Mouse (Mus musculus): Measurements from ENCODE around the gene Aipl1.

Aipl1 gene

DNA sequence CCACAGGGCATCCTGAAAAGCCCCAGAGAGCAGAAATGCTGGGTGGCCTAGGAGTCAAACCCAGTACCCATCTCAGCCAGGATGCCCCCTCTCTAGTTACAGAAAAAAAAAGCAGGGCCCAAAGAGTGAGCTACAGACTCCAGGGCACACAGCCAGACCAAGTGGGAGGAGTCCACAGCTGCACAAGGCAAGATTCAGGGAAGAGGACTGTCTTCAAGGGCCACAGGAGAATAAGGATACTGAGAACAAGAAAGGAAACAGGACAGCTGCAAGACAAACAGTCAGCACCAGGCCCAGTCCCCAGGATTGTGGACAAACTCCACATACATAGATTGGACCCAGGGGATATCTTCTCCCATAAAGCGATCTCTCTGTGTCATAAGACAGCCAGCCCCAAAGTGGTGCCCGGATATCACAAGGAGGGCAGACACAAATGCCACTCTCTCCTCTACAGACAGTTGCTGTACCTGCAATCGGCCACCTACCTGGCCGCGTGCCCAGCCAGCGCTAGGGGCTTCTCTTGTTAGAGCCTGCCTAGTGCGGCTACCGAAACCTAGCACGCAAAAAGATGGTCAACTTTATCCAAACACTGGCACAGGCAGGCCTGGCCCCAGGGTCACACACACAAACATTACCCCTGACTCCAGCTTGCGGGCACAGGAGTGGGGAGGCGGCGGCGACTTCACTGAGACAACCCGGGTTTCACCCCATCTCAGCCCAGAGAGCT, 13.0 kb upstream of the Aipl1 start:
- no peak for DNase-seq (ENCODE audit: low spot score in 2 of 2)

GRCm38 (mm10) chr11:72049171-72049759, 12.0 kb upstream of the Aipl1 start:
- DNase-seq (ENCODE audit: low spot score in 2 of 2), result no peak

DNA sequence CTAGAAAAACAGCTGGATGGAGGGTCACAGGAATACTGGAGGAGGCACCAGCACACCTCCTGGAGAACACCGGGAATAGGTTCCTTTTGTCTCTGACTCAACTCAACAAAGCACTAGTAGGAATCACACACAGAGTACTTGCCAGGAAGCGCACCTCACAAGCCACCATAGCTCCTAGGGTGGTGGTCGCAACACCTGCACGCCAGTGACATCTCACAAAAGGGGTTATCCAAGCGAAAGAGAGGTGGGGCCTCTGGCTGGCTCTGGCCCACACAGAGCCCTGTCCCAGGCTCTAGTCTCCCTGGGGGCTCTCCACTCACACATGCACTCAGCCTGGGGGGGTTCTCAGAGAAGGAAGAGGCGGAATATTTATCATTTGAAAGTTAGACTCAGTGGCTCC, 11.4 kb upstream of the Aipl1 start:
- no peak for DNase-seq (ENCODE audit: low spot score in 2 of 2)

- DNase-seq (ENCODE audit: low spot score in 2 of 2), result no peak
Observed at GRCm38 (mm10) chr11:72044231-72044630, 6.9 kb upstream of the Aipl1 start.

DNA sequence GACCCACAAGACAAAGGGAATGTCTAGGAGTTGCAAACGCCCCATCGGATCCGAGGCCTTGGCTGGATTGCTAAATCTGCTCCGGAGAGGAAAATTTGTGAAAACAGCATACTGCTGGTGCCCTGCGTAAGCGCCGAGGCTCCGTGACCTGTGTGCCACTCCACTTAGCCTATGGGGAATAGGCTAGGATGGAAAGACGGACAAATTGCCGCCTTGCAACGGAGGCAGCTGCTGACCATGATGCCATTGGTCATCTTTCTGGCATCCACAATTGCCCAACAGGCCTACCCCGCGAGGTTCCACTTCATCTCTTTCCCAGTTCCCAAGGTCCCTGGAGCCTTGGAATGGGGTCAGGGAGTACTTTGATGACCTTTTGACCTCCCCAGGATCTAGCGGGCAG, 5.3 kb upstream of the Aipl1 start:
- no peak for DNase-seq (ENCODE audit: low spot score in 2 of 2)

GRCm38 (mm10) chr11:72041768-72042607, 4.7 kb upstream of the Aipl1 start, which contains the start of gene Pimreg:
Gene Pimreg (plus strand): TSS chr11:72042032.
- DNase-seq (ENCODE audit: low spot score in 2 of 2), result peak; percentile 77 to 89

DNA sequence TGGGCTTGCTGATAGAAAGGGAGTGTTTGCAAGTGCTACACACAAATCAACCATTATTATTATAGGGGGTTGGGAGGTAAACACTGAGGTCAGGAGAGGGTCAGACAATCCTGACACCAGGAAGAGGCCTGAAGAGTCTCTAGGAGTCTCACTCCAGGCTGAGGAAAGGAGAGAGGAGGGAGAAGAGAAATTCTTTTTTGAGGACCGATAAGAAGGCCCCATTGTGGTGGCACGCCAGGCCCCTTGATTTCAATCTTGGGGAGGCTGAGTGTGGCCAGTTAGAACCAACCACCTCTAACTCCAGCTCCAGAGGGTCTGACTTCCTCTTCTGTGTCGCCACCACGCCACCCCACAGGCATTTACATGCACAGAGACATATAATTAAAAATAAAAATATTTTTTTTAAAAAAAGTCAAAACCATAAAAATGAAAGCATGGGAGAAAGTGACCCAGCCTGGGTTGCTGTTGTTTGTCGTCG, 4.0 kb upstream of the Aipl1 start:
- DNase-seq (ENCODE audit: low spot score in 2 of 2), result no peak

- no peak for DNase-seq (ENCODE audit: low spot score in 2 of 2)
Observed at GRCm38 (mm10) chr11:72039599-72040386, 2.5 kb upstream of the Aipl1 start.

- peak; percentile 44 to 79 for DNase-seq (ENCODE audit: low spot score in 2 of 2)
Observed at GRCm38 (mm10) chr11:72037996-72038395, 687 bp upstream of the Aipl1 start.

GRCm38 (mm10) chr11:72032589-72032988, 4.7 kb downstream of the Aipl1 start:
- DNase-seq (ENCODE audit: low spot score in 2 of 2), result no peak

DNA sequence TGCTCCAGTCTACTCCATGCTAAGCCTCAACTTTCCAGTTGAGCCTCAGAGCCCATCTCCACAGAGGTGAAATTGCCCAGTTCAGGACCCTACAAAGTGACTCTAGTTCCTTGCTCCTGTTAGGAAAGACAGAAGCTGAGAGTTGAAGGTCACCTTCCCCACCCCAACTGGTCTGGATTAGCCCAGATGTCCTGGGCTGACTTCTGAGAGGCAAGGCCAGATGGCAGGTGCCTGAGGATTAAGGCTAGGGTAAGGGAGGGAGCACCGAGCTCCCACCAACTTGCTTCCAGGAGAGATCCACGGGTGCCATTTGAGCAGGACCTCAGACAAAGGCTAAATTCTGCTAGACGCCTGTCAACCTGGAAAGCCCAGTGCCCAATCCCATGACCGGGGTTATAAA, 5.2 kb downstream of the Aipl1 start:
- no peak for DNase-seq (ENCODE audit: low spot score in 2 of 2)

DNA sequence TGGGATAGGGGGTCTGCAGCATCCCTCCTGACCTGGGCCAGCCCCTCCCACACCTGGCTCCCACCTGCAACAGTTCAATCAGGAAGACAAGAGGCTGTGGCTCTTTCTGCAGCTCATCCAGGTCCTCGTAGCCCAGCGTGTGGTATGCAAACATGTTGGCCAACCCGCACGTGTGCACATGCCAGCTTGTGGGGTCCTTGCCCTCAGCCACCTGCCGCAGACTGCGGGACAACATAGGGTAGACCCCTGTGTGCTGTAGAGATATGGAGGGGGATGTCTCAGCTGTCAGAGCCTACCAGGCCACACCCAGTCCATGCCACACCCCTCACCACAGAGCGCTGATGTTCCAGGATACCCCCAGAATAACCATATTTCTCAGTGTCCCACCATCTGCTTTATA, 6.0 kb downstream of the Aipl1 start:
- no peak for DNase-seq (ENCODE audit: low spot score in 2 of 2)

DNA sequence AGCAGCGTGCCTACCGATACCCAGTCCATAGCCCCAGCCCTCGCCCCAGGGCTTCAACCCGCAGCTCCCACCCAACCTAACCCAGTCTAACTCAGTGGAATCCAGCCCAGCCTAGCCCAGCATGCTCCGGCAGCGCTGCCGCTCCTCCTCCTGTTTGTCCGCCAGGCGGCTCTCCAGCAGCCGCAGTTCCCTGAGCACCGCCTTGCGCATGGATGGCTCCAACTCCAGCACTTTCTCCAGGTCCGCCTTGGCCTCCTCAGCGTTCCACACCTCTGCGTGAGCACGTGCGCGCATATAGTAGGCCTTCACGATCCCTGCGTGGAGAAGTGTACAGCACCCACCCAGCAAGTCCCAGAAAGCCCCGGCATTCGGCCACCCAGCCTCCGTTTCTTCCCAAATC, 8.2 kb downstream of the Aipl1 start:
- DNase-seq (ENCODE audit: low spot score in 2 of 2), result no peak

DNA sequence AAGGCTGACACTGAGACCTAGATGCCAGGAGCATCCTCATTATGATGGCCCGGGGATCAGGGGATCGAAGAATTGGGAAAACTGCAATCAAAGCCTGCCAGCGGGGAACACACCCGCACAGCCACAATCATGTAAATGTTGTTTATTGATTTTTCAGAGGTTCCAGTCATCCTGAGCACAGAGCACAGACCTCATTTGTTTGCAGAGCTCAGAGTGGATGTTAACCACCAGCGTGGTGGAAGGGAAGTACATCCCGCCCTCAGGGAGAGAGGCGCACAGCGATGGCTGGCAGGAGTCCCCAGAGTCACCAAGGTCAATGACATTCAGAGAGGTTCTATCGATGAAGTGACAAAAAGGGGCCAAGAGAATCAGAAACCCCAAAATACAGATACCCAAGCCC, 9.5 kb downstream of the Aipl1 start:
- DNase-seq (ENCODE audit: low spot score in 2 of 2), result no peak

DNA sequence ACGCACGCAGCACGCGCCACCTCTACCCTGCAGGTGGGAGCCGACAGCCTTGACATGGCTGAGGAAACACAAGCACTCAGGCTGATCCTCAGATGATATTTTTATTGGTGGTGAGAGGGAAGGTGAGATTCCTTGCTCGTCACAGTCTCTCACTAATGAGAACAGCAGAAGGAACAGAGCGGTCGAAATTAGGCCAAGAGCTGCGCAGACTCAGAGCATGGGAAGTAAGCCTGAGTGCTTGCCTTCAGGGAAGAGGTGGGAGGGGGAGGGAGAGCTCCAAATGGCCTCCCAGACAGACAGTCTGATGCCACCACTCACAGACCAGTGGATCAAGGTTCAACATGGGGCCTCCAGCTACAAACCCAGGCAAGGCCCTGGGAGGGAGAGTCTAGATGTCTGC, 10.8 kb downstream of the Aipl1 start:
- no peak for DNase-seq (ENCODE audit: low spot score in 2 of 2)

GRCm38 (mm10) chr11:72025843-72026242, 11.5 kb downstream of the Aipl1 start:
- DNase-seq (ENCODE audit: low spot score in 2 of 2), result no peak

GRCm38 (mm10) chr11:72024193-72024781, 13.0 kb downstream of the Aipl1 start:
- DNase-seq (ENCODE audit: low spot score in 2 of 2), result no peak

GRCm38 (mm10) chr11:72023581-72023980, 13.7 kb downstream of the Aipl1 start:
- DNase-seq (ENCODE audit: low spot score in 2 of 2), result no peak

GRCm38 (mm10) chr11:72022827-72023226, 14.5 kb downstream of the Aipl1 start:
- no peak for DNase-seq (ENCODE audit: low spot score in 2 of 2)

DNA sequence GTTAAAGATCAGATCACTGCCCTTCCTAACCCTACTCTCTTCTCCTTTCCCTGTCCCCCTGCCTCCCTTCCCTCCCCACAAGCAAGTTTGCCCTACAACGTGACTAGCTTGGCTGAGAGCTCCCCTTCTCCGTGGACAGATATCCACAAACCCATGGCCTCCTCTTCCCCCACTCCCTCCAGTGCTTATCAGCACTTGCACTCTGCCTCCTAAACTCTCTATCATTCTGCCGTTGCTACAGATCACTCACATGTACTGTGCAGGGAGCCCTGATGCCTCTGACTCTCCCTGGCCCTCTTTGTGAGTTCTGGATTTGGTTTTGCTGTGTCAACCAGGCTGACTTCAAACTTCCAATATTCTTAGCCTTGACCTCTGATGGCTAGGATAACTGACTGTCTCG, 16.3 kb downstream of the Aipl1 start:
- no peak for DNase-seq (ENCODE audit: low spot score in 2 of 2)

- no peak for DNase-seq (ENCODE audit: low spot score in 2 of 2)
Observed at GRCm38 (mm10) chr11:72017253-72017601, 20.1 kb downstream of the Aipl1 start.

Data from urinary bladder, postnatal 4 days (tissue).